Mouse (Mus musculus): ENCODE data around the gene Tlr9. TPM values are rescaled to one million over a fixed set of nuclear protein-coding genes. Genes with fewer than 3 reads are reported as not detected.

The Tlr9 gene
- 0.06 and 0.15 TPM in 2 replicates for polyA plus RNA-seq (2015; fragmentation: Nextera tagmentation; extraction: Ambion mirVana)

DNA sequence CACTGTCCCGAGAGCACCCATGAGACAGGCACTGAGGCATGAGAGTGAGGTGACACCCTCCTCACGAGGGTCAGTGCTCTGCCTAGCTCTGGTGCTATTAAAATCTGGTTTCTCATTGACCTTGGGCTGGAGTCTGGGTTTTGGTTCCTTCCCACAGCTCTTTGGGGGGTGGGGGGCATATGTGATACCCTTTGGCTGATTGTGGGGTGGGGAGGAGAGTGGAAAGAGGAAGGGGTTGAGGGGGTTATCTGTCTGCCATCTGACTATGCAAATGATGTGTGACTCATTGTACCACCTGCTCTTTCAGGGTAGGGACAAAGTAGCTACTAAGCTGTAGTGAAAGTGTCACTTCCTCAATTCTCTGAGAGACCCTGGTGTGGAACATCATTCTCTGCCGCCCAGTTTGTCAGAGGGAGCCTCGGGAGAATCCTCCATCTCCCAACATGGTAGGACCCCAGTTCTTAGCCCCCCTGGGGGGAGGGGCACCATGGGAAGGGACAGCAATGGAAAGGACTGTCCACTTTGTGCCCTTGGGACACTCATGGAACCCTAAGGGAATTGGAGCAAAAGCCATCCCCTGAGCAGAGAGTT is at the start of gene Tlr9:
Tlr9 (plus strand) TSS at position 338 of the 591 bp plus-strand sequence.

DNA sequence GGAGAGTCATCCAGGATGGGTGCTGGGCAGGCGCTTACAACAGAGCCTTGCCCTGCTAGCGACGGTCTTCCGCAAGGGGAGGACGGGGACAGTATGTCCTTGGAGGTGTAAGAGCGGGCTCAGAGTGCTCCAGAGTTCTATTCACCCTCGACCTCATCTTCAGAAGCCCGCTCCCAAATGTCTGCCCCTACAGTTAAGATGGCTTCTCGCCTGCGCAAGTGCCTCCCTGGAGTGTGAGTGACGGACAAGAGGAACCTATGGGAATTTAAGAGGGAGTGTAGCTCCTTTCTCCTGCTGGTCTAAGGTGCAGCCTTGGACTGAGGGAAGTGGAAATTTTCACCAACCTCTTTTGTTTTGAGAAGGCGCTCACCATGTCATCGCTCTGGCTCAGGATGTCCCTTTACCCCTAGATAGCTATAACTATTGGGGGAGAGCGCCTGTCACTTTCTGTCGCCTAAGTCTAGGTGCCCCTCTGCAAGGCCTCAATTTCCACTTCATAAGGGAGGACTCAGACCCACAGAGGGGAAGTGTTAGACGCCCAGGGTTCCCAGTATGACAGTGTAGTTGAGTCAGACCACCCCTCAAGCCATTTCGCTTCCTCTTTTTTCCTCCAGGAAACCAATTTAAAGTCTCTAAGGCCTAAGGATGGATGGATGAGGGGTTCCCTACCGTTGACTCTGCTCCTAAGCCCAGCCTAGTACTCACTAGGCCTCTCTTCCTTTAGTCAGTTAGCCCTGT is 22.7 kb upstream of the Tlr9 start, which contains the start of gene Ppm1m:
Ppm1m (minus strand) TSS at position 212 of the 738 bp plus-strand sequence.

DNA sequence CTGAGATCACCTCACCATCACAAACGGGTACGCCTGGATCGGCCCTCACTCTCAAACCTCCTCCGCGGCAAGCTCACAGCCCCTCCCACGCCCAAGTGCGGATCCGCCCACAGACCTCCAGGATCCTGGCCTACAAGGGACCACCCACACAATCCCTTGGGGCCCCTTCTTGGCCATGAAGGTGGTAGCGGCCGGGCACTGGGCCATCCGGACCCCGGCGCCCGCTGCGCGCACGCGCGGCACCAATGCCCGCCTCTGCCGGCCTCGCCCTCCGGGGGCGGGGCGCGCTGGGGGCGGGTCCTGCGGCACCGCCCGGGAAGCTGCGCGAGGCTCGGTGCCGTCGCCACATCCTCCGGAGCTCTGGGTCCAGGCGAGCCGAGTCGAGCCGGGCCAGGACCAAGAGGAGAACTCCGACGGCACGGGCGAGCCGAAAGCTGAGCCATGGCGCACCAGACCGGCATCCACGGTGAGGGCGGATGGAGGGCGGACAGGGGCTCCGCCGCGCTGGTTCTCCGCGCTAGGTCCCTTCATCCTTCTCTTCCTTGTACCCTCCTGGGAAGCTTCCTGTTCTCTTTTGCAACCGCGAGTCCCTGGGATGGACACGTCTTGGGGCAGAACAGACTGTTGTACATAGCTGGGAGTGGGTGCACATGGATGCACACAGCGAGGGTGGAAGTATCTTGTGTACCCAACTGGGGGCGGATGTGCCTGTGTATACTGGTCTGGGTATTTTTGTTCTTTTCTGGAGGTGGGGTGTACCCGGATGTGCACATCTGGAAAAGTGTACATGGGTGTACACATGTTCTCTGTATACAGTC is 19.4 kb upstream of the Tlr9 start, which contains the start of gene Twf2:
Twf2 (plus strand) TSS at position 290 of the 818 bp plus-strand sequence.

MicroRNA genes within 50 kb of the gene (microRNA counts, 519-probe panel; counts per million panel counts)
- 7,141 counts per million, percentile 97 among the panel's probes with 10 or more counts for microRNA mmu-let-7g

Small RNAs within 50 kb of the gene (microRNA-seq; reads per million reads assigned to microRNA genes)
- 52,492 reads per million, percentile 99 among the genes with 10 or more reads in this experiment for gene Mirlet7g

Other genes with a start within 250 kb of the Tlr9 start
- 0.72 and 0.73 TPM in 2 replicates for gene Col6a4, start 125.8 kb upstream of the Tlr9 start, polyA plus RNA-seq (2015; fragmentation: Nextera tagmentation; extraction: Ambion mirVana)
- 1.1 and 1.7 TPM in 2 replicates for gene Glyctk, start 64.5 kb upstream of the Tlr9 start, polyA plus RNA-seq (2015; fragmentation: Nextera tagmentation; extraction: Ambion mirVana)
- 25.8 and 29.3 TPM in 2 replicates for gene Wdr82, start 51.7 kb upstream of the Tlr9 start, polyA plus RNA-seq (2015; fragmentation: Nextera tagmentation; extraction: Ambion mirVana)
- 17.8 and 21.1 TPM in 2 replicates for gene Ppm1m, start 22.9 kb upstream of the Tlr9 start, polyA plus RNA-seq (2015; fragmentation: Nextera tagmentation; extraction: Ambion mirVana)
- 47.6 and 49.8 TPM in 2 replicates for gene Twf2, start 19.5 kb upstream of the Tlr9 start, polyA plus RNA-seq (2015; fragmentation: Nextera tagmentation; extraction: Ambion mirVana)
- 100 and 102 TPM in 2 replicates for gene Alas1, start 26.1 kb downstream of the Tlr9 start, polyA plus RNA-seq (2015; fragmentation: Nextera tagmentation; extraction: Ambion mirVana)
- 7.9 and 8.6 TPM in 2 replicates for gene Poc1a, start 58.5 kb downstream of the Tlr9 start, polyA plus RNA-seq (2015; fragmentation: Nextera tagmentation; extraction: Ambion mirVana)
- 17.9 and 18.0 TPM in 2 replicates for gene Dusp7, start 146.0 kb downstream of the Tlr9 start, polyA plus RNA-seq (2015; fragmentation: Nextera tagmentation; extraction: Ambion mirVana)
- gene Rpl29, start 206.9 kb downstream of the Tlr9 start, polyA plus RNA-seq (2015; fragmentation: Nextera tagmentation; extraction: Ambion mirVana), result 704 and 771 TPM in 2 replicates
- gene Acy1, start 215.7 kb downstream of the Tlr9 start, polyA plus RNA-seq (2015; fragmentation: Nextera tagmentation; extraction: Ambion mirVana), result 19.4 and 21.4 TPM in 2 replicates
- gene Abhd14b, start 224.9 kb downstream of the Tlr9 start, polyA plus RNA-seq (2015; fragmentation: Nextera tagmentation; extraction: Ambion mirVana), result 14.5 and 17.0 TPM in 2 replicates
- gene Abhd14a, start 225.1 kb downstream of the Tlr9 start, polyA plus RNA-seq (2015; fragmentation: Nextera tagmentation; extraction: Ambion mirVana), result 77.4 and 83.7 TPM in 2 replicates
- 184 and 212 TPM in 2 replicates for gene Pcbp4, start 230.7 kb downstream of the Tlr9 start, polyA plus RNA-seq (2015; fragmentation: Nextera tagmentation; extraction: Ambion mirVana)
- gene Gpr62, start 243.3 kb downstream of the Tlr9 start, polyA plus RNA-seq (2015; fragmentation: Nextera tagmentation; extraction: Ambion mirVana), result 2.8 and 3.8 TPM in 2 replicates

Data from neural tube, postnatal 0 days (tissue).